Mouse (Mus musculus): ENCODE results near the gene Itpr2. TPM values are rescaled to one million over a fixed set of nuclear protein-coding genes. Genes with fewer than 3 reads are reported as not detected.

Itpr2 gene
- polyA plus RNA-seq, 2 experiments: 0.64 to 1.7 TPM

DNA sequence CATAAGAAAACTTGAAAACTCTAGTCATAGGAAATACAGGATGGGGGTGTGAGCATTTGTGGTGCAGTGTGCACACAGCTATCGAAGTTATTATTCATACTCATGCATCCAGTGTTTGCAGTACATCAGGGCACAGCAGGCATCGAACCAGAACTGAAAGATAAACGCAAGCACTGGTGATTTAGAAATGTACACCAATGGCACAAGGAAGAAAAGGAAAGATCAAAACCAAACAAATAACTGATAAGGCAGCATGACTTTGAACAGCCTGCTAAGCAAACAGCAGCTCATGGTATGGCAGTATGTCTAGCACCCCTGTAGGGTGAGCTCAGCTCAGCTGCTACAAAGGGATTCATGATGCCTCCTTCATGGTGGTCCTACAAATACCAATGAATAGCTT is 13.3 kb downstream of the Itpr2 start:
- no peaks in the 10 kb centered on the region for H3K27me3 ChIP-seq (ENCODE audit: control insufficient read depth, insufficient read depth, low read length)
- DNase-seq (ENCODE audit: low read depth in 3 of 3, low spot score in 3 of 3) (peak in 1 of 3 experiments; percentile 28), ATAC-seq (ENCODE audit: insufficient read depth) (no peak)
- no peak overlapping the region for H3K4me2 ChIP-seq (ENCODE audit: low read depth)
- no peak overlapping the region for H3K27ac ChIP-seq
- no peak for TF ChIP-seq CTCF (IDR thresholded peaks at IDR 0.05; ENCODE audit: low read depth)
- no peak for TF ChIP-seq EP300 (IDR thresholded peaks at IDR 0.05; ENCODE audit: low read depth)
- no peaks in the 10 kb centered on the region for H3K36me3 ChIP-seq (replicated peaks; ENCODE audit: control insufficient read depth, insufficient read depth, low read depth)
- H3K9ac ChIP-seq (replicated peaks): no peak overlapping the region
- WGBS (ENCODE audit: insufficient replicate concordance): 56% methylated on average over 3 of the region's 3 CpGs
- peaks cover 0 to 2% of the 10 kb centered on the region in 2 experiments; a peak in 1 of 4 replicates for H3K4me1 ChIP-seq (replicated peaks; ENCODE audit: control insufficient read depth in 2 of 2, insufficient read depth in 2 of 2, low read length in 1 of 2)
- no peak overlapping the region for H3K4me3 ChIP-seq (ENCODE audit: insufficient read depth in 1 of 2, low read depth in 2 of 2, low read length in 2 of 2)
- no peaks in the 10 kb centered on the region for H3K9me3 ChIP-seq (ENCODE audit: control insufficient read depth, low read length)

- H3K9ac ChIP-seq (replicated peaks): no peak overlapping the region
- no peak for ATAC-seq (ENCODE audit: insufficient read depth)
Measured at GRCm38 (mm10) chr6:146487079-146487478, 14.9 kb downstream of the Itpr2 start.

GRCm38 (mm10) chr6:146486073-146486472 is 15.9 kb downstream of the Itpr2 start:
- no peak overlapping the region for H3K4me2 ChIP-seq (ENCODE audit: low read depth)
- TF ChIP-seq EP300 (IDR thresholded peaks at IDR 0.05; ENCODE audit: low read depth): no peak
- no peak for TF ChIP-seq CTCF (IDR thresholded peaks at IDR 0.05; ENCODE audit: low read depth)
- no peak for ATAC-seq (ENCODE audit: insufficient read depth)
- H3K36me3 ChIP-seq (replicated peaks; ENCODE audit: control insufficient read depth, insufficient read depth, low read depth): no peaks in the 10 kb centered on the region
- DNase-seq (ENCODE audit: low read depth in 3 of 3, low spot score in 3 of 3): no peak
- H3K9me3 ChIP-seq (ENCODE audit: control insufficient read depth, low read length): no peaks in the 10 kb centered on the region
- no peak overlapping the region for H3K9ac ChIP-seq (replicated peaks)
- WGBS (ENCODE audit: insufficient replicate concordance): 12% methylated on average over 4 of the region's 4 CpGs
- H3K4me3 ChIP-seq (ENCODE audit: insufficient read depth in 1 of 2, low read depth in 2 of 2, low read length in 2 of 2): no peak overlapping the region
- no peaks in the 10 kb centered on the region for H3K27me3 ChIP-seq (ENCODE audit: control insufficient read depth, insufficient read depth, low read length)
- H3K4me1 ChIP-seq (replicated peaks; ENCODE audit: control insufficient read depth in 2 of 2, insufficient read depth in 2 of 2, low read length in 1 of 2): no peaks in the 10 kb centered on the region
- H3K27ac ChIP-seq: no peak overlapping the region

More at GRCm38 (mm10) chr6:146487079-146487478, 14.9 kb downstream of the Itpr2 start:
- no peak for DNase-seq (ENCODE audit: low read depth in 3 of 3, low spot score in 3 of 3)
- Histone ChIP-seq H3K27ac (no peak overlapping the region), H3K4me2 (ENCODE audit: low read depth) (no peak overlapping the region), H3K9me3 (ENCODE audit: control insufficient read depth, low read length) (no peaks in the 10 kb centered on the region), H3K4me3 (ENCODE audit: insufficient read depth in 1 of 2, low read depth in 2 of 2, low read length in 2 of 2) (no peak overlapping the region), H3K27me3 (ENCODE audit: control insufficient read depth, insufficient read depth, low read length) (no peaks in the 10 kb centered on the region), H3K4me1 (replicated peaks; ENCODE audit: control insufficient read depth in 2 of 2, insufficient read depth in 2 of 2, low read length in 1 of 2) (peaks cover 0 to 2% of the 10 kb centered on the region in 2 experiments; a peak in 1 of 4 replicates), H3K36me3 (replicated peaks; ENCODE audit: control insufficient read depth, insufficient read depth, low read depth) (no peaks in the 10 kb centered on the region)
- WGBS (ENCODE audit: insufficient replicate concordance): 52% methylated on average over 9 of the region's 9 CpGs
- no peak for TF ChIP-seq CTCF (IDR thresholded peaks at IDR 0.05; ENCODE audit: low read depth)
- no peak for TF ChIP-seq EP300 (IDR thresholded peaks at IDR 0.05; ENCODE audit: low read depth)

GRCm38 (mm10) chr6:146481441-146481840 is 20.6 kb downstream of the Itpr2 start:
- Histone ChIP-seq H3K36me3 (replicated peaks; ENCODE audit: control insufficient read depth, insufficient read depth, low read depth) (no peaks in the 10 kb centered on the region), H3K9me3 (ENCODE audit: control insufficient read depth, low read length) (no peaks in the 10 kb centered on the region), H3K4me1 (replicated peaks; ENCODE audit: control insufficient read depth in 2 of 2, insufficient read depth in 2 of 2, low read length in 1 of 2) (no peaks in the 10 kb centered on the region), H3K4me3 (ENCODE audit: insufficient read depth in 1 of 2, low read depth in 2 of 2, low read length in 2 of 2) (no peak overlapping the region), H3K27me3 (ENCODE audit: control insufficient read depth, insufficient read depth, low read length) (no peaks in the 10 kb centered on the region), H3K4me2 (ENCODE audit: low read depth) (no peak overlapping the region), H3K9ac (replicated peaks) (no peak overlapping the region), H3K27ac (no peak overlapping the region)
- DNase-seq (ENCODE audit: low read depth in 3 of 3, low spot score in 3 of 3): no peak
- WGBS (ENCODE audit: insufficient replicate concordance): 32% methylated on average over 6 of the region's 6 CpGs
- ATAC-seq (ENCODE audit: insufficient read depth): no peak
- TF ChIP-seq CTCF (IDR thresholded peaks at IDR 0.05; ENCODE audit: low read depth) (no peak), EP300 (IDR thresholded peaks at IDR 0.05; ENCODE audit: low read depth) (no peak)

DNA sequence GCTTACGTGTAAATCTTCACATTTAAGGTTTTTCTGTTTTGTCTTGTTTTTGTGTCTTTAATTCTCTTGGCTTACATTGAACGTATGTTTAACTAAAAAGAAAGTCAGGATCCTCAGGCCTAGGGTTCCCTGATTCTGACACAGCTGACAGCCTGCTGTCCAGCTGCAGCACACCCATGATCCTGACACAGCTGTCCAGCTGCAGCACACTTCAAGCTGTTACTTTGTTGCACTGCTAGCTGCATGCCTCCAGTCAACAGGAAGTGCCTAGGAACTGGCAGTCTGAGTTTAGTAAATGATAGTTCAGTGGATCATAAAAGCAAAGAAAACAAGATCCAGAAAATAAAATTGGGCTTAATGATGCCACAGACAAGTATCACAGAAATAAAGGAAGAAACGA is 21.1 kb downstream of the Itpr2 start:
- Histone ChIP-seq H3K27ac (no peak overlapping the region), H3K4me3 (ENCODE audit: insufficient read depth in 1 of 2, low read depth in 2 of 2, low read length in 2 of 2) (no peak overlapping the region), H3K4me1 (replicated peaks; ENCODE audit: control insufficient read depth in 2 of 2, insufficient read depth in 2 of 2, low read length in 1 of 2) (no peaks in the 10 kb centered on the region), H3K36me3 (replicated peaks; ENCODE audit: control insufficient read depth, insufficient read depth, low read depth) (no peaks in the 10 kb centered on the region), H3K4me2 (ENCODE audit: low read depth) (no peak overlapping the region), H3K9ac (replicated peaks) (no peak overlapping the region), H3K9me3 (ENCODE audit: control insufficient read depth, low read length) (no peaks in the 10 kb centered on the region), H3K27me3 (ENCODE audit: control insufficient read depth, insufficient read depth, low read length) (no peaks in the 10 kb centered on the region)
- ATAC-seq (ENCODE audit: insufficient read depth) (no peak), DNase-seq (ENCODE audit: low read depth in 3 of 3, low spot score in 3 of 3) (no peak)
- WGBS (ENCODE audit: insufficient replicate concordance): 50% methylated on average over 3 of the region's 3 CpGs
- TF ChIP-seq EP300 (IDR thresholded peaks at IDR 0.05; ENCODE audit: low read depth) (no peak), CTCF (IDR thresholded peaks at IDR 0.05; ENCODE audit: low read depth) (no peak)
